Mouse (Mus musculus) neutrophil, adult 83 days (primary cell): ENCODE results near the gene Olfr459. TPM values are rescaled to one million over a fixed set of nuclear protein-coding genes. Genes with fewer than 3 reads are reported as not detected.

Source experiments
- total RNA-seq, 2 experiments: library from RNA; stranded (reverse); gene quantifications; one replicate each; pipeline ENCODE4 v1.2.4; 2023

Gene Olfr459
- total RNA-seq = not detected

GRCm38 (mm10) chr6:41775077-41775476, at the start of gene Olfr459:
TSS of gene Olfr459 (minus strand) at chr6:41775177.

Other genes starting within 250 kb of the Olfr459 start
- 1 to 10 TPM in 1 of 2 experiments, under 1 TPM in 1; 0.20 to 1.5 TPM for gene Ephb6, start 169.7 kb downstream of the Olfr459 start, total RNA-seq
- not detected for gene Trpv6, start 138.8 kb downstream of the Olfr459 start, total RNA-seq
- gene Trpv5, start 94.4 kb downstream of the Olfr459 start, total RNA-seq = not detected
- gene Llcfc1, start 90.7 kb downstream of the Olfr459 start, total RNA-seq = not detected
- gene Kel, start 70.8 kb downstream of the Olfr459 start, total RNA-seq = 10 to 100 TPM; 32.9 to 46.7 TPM
- not detected for gene Pip, start 72.4 kb upstream of the Olfr459 start, total RNA-seq
- not detected for gene Sval2, start 77.8 kb upstream of the Olfr459 start, total RNA-seq
- not detected for gene Sval1, start 176.5 kb upstream of the Olfr459 start, total RNA-seq
- not detected for gene Sval3, start 193.0 kb upstream of the Olfr459 start, total RNA-seq